Mouse (Mus musculus): Measurements from ENCODE around the gene Pmfbp1.

DNA sequence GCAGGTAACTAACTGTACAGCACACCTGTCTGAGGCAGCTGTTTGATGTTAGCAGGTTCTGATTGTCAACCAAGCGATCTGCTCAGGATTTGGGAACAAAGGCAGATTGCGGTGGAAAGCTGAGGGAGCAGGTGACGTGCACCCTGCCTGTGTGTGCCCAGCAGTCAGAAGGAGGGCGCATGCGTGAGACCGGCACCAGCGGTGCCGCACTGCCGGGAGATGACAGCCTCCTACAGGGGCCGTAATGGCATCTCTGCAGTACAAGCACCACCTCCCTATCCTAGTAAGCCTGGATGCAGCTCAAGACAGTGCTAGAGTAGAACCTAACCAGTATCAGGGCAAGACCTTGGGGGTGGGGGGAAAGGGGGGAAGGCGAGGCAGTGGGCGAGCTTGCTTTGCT, 35.2 kb upstream of the Pmfbp1 start:
- no peak for TF ChIP-seq E2F4 (IDR thresholded peaks at IDR 0.05; ENCODE audit: insufficient replicate concordance, low read depth, low read length)
- no peak for TF ChIP-seq JUND (conservative IDR thresholded peaks at IDR 0.05; ENCODE audit: low read depth, low read length)
